Mouse (Mus musculus) cerebellum, postnatal 36 days (tissue): ENCODE results near the gene Nphs2.
"Not testable (repeated sequence)": the region's sequence is repeated elsewhere in the genome, so short reads cannot be mapped to it uniquely, and the experiment has no call there.

Experiments
- DNase-seq, 2 experiments: peaks; one replicate each; pipeline ENCODE4 v3.0.0; 2021 to 2022; ENCODE audit warnings: mixed read lengths in 2 of 2

Gene Nphs2

DNA sequence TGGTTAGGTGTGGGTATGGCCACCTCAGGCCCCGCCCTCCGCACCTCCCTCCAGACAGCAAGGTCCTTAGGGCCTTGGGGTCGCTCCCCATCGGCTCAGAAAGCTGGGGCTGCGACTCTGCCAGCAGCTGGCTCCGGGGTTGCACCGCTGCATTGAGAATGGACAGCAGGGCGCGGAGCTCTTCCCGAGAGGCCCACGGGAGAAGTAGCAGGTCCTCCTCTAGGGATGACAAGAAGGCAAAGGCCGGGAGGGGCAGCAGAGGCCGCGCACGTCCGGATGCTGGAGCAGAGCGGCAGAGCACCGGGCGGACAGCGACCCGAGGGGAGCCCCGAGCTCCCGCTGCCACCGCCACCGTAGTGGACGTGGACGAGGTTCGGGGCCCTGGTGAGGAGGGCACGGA lies at the start of gene Nphs2:
Nphs2 (plus strand) TSS at position 98 of the 400 bp plus-strand sequence.
- DNase-seq = no peak

DNA sequence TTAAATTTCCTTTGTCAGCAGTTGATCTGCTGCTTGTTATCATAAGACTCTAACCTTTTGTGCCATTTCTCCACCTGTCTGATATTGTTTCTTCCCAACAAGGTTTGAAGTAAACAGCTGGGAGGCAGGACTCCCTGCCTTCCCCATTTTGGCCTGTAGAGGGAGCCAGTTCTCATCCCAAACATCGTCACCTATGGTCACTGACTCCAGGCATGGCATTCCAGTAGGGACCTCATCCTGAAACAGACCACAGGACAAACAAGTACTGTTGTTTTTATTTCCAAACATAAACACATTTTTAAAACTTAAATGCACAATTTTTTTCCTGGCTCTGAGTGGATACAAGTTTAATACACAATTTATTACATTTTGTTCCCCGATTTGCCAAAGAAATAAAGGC lies 47.2 kb upstream of the Nphs2 start:
- DNase-seq = peak; percentile 60 to 68

DNA sequence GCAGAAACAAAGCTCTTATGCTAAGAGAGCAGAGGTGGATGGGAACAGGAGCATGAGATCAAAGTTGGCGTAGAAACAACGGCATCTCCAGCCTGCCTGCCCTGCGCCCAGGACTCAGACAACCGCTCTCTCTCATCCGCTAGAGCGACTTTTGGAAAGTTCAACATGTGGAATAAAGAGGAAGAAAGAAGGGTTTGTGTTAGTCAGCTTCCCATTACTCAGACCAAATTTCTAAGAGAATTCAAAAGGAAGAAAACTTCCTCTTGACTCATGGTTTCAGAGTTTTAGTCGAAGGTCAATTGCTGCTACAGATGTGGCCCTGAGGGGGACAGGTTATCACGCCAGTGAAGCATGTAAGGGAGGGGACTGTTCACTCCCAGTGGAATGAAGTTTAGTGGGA lies 46.6 kb upstream of the Nphs2 start:
- no peak for DNase-seq

DNA sequence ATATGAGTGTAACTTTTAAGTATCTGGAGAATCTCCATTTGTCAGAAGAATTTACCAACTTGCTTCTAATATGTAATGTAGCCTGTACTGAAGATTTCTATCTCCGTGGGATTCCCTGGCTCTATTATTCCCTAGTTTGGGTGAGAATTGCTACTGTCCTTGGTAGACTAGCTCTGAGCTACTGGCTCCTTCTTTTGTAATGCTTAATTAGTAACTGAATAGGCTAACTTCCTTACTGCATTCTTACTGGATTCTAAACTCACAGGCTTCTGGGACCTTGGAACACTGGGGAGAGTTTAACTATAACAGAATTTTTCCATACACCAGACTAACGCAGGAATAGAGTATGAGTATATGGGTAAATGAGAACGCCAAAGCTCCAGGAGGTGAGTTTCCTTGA lies 42.0 kb upstream of the Nphs2 start:
- not testable (repeated sequence) for DNase-seq

DNA sequence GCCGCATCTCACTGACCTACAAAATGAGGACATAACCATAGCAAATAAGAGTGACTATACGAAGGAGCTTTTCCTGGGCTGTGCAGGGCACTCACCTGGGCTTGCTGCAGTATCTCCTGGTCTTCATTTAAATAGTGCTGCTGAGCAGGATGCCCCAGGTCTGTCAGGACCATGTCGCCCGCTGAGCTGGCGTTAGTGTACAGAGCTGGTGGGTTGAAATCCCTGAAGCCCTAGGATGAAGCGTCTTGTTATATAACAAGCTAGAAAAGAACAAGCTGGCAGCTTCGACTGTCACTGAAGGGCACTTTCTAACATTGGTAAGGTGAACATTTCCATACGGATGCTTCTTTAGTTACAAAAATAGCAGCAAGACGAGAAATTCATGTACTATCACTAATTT lies 40.1 kb upstream of the Nphs2 start:
- DNase-seq = no peak

DNA sequence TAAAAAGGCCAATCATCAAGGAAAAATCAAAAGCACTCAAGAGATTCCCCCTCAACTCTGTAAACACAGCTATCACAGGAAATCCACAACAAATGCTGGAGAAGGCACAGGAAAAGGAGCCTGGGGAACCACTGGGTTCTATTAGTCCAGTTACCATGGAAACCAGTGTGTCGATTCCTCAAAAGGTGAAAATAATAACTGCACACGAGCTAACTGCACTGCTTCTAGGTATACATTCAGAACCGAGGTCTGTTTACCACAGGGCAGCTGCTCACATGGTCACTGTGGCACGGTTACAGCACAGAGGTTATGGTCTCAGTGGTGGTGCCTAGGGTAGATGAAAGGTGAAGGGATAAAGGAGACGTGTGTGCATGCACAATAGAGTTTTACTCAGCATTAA lies 38.9 kb upstream of the Nphs2 start:
- no peak for DNase-seq

DNA sequence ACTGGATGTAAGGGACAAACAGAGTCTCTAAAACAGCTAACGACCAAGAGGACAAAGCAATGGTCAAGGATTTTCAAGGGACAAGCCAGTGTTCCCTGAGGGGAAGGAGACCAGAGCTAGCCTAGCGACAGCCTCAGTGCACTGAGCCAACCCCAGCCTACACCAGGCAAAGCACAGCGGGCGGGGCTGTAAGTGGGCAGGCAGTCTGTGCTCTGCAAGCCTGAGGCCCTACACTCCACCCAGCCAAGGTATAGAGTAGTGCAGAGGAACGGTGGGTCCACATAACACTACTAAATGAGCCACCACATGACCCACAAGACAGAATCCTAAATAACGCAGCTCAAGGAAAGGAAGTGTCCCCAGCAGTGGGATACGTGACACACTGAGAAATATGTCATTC lies 36.9 kb upstream of the Nphs2 start:
- no peak for DNase-seq

DNA sequence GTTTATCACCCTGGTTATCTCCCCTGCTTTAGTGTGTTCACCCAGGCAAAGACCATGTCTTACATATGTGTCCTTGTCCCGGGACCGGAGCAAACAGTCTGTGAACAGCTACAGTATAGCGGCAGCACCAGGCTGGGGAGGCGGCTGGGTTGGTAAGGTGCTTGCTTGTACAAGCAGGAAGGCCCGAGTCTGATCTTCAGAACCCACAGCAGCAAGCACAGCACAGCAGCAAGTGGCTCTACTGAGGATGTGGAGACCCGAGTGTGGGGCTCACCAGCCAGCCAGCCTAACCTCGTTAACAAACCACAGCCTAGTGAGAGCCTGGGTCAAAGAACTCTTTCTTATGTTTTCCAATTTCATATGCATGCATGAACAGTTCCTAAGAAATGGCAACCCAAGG lies 30.4 kb upstream of the Nphs2 start:
- DNase-seq = no peak

DNA sequence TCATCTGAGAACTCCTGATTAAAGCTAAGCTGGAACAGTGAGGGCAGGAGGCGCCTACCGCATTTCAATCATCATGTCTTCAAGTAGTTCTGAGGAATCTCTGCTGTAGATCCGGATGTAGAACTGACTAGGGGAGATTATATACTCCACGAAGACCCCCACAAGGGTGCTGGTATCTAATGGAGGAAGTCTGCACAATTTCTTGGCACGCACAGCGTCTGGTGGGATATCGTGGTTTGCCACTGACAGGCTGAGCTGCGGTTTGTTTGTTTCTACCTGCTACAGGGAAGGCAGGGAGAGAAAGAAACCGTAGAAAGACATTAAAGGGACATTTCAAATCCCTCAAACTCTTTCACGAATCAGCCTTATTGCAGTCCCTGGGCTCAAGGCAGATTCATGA lies 26.3 kb upstream of the Nphs2 start:
- DNase-seq = no peak

DNA sequence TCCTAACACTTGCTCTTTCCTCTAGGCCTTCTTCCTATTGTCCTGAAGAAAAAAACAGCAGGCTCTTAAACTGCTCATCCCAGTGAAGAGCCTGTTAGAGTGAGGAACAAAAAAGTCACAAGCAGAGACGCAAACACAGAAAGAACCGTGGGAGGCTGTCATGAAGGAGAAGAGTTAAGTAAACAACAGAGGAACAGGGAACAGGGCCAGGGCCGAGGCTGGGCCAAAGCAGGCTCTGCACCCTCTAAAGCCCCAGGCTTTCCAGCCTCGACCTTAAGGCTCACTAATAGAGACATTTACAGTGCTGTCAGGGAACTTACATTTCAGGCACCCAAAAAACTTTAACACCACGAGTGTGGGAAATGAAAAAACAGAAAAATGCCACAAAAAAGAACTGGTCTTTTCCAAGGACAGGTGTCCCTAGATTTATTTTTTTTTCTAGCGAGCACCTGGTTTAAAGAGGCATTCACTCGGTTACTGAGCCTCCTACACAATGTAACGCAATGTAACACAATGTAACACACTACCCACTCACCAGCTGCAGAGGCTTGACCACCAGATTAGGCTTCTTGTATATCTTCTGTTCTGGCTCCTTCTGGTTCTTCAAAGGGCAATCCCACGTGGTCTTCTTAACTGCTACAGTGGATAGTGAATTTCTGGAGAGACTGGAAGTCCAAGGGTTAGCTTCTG lies 25.5 kb upstream of the Nphs2 start:
- DNase-seq = no peak

DNA sequence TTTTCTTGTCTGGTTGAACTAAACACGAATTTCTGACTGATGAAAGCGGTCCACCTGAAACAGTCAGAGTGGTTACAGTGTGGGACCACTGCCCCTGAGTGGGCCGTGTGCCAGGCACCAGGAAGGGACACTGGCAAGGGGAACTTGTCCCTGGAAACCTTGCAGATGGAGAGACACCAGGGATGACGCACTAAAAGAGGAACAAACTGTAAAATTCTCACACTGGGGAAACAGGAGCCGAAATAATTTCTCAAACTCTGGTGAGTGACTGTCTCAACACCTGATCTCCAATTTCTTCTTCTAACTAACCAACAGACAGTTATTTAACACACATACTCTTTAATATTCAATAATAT lies 25.0 kb upstream of the Nphs2 start:
- no peak for DNase-seq

DNA sequence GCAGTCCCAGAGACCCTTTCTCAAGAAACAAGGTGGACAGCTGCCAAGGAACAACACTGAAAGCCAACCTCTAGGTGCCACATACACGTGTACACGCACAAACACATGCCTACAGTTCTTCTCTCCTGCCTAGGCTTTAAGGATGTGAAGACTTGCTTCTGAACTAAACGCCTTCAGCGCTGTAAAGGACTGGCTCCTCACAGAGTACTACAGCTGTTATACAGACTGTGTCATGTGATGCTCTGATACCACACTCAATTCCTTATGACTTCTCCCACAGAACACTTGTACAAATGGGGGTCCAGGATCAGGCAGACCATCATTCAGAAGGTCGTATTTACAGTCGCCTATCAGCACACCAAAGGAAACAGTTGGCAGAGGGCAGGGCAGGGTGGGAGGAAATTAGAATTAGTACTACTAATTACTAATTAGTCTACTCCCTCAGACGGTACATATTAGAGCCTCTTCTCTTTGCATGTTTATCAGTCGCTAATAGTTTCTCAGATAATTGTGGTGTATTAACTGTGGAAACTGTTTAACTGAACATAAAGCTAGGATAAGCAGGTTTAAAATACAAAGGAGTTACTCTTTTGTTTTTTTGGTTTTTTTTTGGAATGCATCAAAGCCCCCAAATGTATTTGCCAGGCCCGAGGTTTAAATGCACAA lies 21.8 kb upstream of the Nphs2 start:
- no peak for DNase-seq

DNA sequence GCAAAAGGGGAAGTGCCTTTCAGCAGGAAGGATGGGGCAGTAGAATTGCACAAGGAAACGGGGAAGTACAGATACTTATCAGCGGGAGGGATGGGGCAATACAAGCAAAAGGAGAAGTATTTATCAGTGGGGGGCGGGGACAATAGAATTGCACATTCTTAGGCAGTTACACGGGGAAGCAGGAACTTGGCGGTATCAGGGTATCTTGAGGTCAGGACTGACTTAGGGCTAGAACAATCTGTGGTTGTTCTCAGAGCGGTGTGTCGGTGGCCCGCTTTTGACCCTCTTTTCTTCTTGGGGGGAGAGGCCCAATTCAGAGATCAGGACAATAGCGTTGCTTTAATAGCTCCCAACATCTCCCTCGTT lies 21.3 kb upstream of the Nphs2 start:
- DNase-seq = not testable (repeated sequence)

DNA sequence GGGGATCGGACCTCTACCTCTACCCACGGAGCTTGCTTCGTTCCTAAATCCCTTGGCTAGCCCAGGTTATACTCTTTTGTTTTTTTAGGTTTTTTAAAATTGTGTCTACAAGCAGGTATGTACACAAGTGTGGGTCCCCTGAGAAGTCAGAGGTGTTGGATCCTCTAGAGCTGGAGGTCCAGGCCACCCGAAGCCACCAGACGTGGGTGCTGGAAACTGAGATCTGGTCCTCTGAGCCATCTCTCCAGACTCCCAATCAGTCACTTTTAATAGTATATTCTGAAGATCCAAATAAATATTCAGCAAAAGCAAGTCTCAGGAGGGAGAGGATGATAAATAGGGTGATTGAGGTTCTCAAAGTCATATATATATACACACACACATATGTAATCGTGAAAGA lies 20.5 kb upstream of the Nphs2 start:
- no peak for DNase-seq

DNA sequence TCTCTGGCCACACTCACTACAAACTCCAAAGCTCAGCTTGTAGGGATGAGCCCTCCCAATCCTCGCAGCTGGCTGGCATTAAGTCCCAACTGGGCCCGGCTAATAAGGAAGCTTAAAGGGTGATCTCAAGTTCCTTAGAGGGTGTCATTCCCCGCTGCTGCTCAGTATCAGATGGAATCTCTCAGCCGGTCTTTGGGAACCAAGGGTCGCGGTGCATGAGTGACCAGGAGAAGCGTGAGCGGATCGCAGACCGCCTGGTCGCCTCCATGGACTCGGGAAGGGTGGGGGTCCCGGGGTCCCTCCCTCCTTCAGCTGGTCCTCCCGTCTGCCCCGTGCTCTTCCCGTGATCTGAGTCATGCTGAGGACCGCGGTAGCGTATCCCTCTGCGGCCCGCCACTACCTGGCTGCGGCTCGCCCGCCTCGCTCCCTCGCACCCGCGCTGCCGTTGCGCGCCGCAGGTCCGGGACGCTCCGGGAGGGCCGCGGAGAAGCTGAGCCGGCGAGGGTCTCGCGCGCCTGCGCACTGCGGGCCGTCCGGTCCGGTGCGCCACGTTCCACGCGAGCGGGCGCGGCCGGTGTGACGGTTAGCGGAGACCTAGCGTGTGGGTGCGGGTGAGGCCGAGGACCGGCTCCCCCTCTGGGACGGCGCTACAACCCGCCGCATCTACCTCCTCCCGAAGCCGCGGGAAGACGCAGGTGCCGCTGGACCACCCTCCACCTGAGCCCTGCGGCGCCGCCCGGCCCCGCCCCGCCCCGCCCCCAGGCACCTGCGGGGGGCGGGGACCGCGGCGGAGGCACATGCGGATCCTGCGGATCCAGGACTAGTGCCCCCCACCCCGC lies 7.4 kb upstream of the Nphs2 start, which contains the start of gene Tdrd5:
Tdrd5 (minus strand) TSS at position 754 of the 839 bp plus-strand sequence.
- peak; percentile 14 to 30 for DNase-seq

DNA sequence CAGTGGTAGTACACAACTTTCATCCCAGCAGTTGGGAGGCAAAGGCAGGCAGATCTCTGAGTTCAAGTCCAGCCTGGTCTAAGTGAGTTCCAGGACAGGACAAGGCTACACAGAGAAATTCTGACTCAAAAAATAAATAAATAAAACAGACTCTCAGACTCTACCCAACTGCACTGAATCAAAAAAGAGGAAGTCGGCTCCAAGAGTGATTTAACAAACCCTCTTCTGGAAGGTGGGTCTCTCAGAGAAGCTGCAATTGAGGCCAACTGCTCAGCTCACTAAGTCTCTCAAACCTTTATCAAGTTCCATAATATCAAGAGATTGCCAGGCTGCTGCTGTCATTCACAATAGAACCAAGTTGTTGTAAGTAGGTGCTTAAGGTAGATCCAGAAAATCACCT lies 1.9 kb upstream of the Nphs2 start:
- no peak for DNase-seq

DNA sequence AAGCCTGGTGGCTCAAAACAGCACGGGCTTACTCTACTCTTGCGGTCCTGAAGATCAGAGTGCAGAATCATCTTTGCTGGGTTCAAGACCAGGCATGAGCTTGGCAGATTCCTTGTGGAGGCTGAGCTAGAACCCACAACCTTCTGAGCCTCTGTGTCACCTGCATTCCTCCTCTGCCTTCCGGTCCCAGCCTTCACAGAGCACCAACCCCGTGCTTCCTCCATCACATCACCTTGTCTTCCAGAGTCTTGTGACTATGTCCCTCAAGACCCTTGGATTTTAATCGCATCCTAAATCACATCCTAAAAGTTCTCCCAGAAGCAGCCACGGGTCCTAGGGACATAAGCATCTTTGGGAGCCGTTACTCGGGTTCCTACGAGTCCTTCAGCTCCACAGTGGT lies 12.6 kb downstream of the Nphs2 start:
- DNase-seq = no peak

DNA sequence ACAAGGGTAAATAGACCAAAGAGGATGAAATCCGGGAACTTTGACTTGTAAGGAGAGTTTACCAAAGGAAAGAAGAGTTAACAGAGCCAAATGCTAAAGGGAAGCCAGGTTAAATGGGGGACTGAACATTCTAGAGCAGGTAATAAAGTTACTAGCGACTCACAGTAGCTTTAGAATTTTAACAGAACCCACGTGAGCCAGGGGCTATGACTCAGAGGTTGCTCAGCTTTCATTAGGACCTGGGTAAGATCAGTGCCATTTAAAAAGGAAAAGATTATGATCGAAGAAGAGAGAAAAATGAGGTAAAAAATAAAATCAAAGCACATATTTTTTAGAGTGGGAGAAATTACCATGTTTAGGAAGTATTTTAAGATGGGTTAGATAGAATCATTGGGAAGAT lies 30.3 kb downstream of the Nphs2 start:
- no peak for DNase-seq

DNA sequence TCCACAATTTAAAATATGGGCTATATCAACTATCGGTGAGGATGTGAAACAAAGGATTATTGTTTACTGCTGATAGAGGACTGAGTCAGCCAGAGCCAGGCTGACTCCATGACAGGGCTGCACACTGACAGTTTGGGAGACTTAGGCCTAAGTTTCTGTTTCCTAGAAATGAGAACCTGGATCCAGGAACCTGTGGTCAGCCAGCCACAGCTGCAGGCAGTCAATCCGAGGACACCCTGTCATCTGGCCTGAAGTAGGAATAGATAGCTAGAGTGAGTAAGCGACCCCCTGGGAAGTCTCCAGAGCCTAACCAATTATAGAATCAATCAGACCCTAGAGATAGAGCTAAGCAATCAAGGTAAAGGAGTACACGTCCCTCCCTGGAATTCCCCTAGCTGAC lies 33.9 kb downstream of the Nphs2 start:
- no peak for DNase-seq

DNA sequence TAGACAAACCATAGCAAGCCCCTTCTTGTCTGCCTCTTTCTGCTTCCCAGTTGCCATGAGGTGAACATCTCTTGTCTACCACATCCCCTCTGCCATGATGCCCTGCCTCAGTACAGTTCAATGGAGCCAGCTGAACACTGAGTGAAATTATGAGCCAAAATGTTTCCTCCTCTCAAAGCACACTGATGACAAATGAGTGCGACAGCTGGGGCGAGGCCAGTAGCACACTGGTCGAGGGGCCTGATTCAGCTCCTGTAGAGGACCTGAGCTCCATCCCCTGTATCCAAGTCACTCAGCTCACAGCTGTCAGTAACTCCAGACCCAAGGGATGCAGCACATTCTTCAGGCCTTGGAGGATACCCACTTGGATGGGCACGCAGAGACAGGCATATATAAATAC lies 35.1 kb downstream of the Nphs2 start:
- no peak for DNase-seq

DNA sequence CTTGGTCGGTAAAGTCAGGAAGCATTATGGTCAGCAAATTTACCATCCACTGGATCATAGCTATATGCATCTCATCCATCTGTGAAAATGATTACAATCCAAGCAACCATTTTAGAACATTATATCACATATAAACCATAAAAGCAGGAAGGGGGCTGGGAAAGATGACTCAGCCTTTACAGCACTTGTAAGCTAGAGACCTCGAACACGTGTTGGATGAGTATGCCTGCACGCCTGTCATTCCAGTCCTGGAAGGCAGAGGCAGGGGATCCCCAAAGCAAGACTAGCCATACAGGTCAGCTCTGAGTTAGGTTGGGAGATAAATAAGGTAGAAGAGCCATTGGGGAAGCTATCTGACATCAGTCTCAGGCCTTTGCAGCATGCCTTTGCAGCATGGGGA lies 38.5 kb downstream of the Nphs2 start:
- no peak for DNase-seq

DNA sequence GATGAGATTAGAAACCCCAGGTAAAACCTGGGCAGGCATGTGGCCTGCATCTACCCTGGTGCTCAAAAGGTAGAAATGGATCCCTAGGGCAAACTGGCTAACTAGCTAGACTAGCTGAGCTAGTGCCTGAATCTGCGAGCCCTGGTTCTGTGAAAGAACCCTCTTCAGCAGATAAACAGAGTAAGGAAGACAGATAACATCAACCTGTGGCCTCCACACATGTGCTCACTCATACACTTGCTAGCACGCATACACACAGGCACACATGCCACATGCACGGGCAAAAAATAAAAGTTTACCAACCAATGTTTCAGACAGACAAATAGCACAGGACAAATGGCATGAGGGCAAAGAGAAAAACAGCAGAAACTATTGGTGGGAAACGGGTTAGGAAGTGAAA lies 39.9 kb downstream of the Nphs2 start:
- no peak for DNase-seq

DNA sequence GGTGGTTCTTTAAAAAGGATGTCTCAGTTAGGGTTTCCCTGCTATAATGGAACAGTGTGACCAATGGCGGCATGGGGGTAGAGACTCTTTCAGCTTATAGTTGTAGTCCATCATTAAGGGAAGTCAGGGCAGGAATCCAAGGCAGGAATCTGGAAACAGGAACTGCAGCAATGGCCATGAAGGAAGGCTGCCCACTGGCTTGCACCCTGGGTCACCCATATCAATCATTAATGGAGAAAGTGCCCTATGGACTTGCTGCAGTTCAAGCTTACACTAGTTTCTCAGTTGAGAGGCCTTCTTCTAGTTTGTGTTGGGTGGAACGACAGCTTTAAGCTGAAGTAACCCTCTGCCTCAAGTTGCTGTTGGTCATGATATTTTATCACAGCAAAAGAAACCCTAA lies 41.9 kb downstream of the Nphs2 start:
- no peak for DNase-seq

DNA sequence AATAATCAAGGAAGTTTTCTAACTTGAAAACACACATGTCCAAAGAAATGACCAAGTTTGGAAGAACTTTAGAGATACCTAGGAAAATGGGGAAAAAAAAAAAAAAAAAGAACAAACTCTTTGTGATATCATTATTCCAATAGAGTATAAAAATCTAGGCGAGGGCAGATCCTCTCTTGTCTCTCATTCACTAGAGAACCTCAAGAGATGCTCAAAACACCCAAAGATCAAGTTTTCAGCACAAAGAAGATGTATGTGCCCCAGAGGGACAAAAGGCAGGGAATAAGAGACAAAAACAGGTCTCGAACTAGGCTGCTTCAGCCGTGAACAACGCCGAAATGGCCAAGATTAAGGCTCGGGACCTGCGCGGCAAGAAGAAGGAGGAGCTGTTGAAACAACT lies 55.2 kb downstream of the Nphs2 start, which contains the start of gene Gm2000:
Gm2000 (plus strand) TSS at position 301 of the 400 bp plus-strand sequence.
- no peak for DNase-seq
